Comparison of ENCODE assay signal across 16 mouse cellular contexts in the genomic region with DNA sequence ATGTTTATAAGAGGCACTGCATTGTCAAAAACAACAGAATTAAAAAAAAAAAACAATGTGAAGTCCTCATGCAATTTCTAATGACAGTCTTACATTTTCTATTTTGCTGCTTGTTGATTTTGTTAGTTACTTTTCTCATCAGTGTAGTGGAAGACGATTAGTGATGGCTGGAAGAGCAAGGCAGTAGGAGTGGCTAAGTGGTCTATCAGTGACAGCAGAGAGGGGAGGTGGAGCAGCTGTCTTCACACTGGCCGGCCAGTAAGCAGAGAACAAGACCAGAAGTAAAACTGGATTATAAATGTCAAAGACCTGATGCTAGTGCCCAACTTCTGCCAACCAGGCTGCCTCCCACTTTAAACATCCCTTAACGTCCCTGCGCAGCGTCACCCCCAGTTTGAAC.
"Had no signal": no experiment of that assay in that cellular context is flagged by ENCODE, and none has a peak within 500 bp of the region (broad histone marks: within the 10 kb centered on the region; RNA-seq: fewer than 3 reads in every experiment).

No protein-coding gene starts in this region.

- H3K4me2 ChIP-seq: liver, embryonic 13.5 days; lung, embryonic 15.5 days; midbrain, embryonic 11.5 days had no signal

- H3K4me3 ChIP-seq: left cerebral cortex, adult 2 months; liver, embryonic 13.5 days; lung, embryonic 15.5 days had no signal

- H3K9ac ChIP-seq: liver, embryonic 13.5 days; lung, embryonic 15.5 days had no signal

- H3K4me1 ChIP-seq: liver, embryonic 13.5 days; lung, embryonic 15.5 days had no signal

- H3K27me3 ChIP-seq: liver, embryonic 13.5 days; lung, embryonic 15.5 days had no signal

- H3K9me3 ChIP-seq: liver, embryonic 13.5 days; lung, embryonic 15.5 days had no signal

- H3K27ac ChIP-seq: left cerebral cortex, adult 2 months; liver, embryonic 13.5 days; lung, embryonic 15.5 days; stomach, postnatal 0 days had no signal

- H3K36me3 ChIP-seq: liver, embryonic 13.5 days; lung, embryonic 15.5 days had no signal

- DNase-seq: kidney, adult 18-20 months; kidney, adult 9 months; kidney, postnatal 36 days; layer of hippocampus, postnatal 36 days; liver, embryonic 13.5 days; lung, postnatal 36 days; midbrain, embryonic 14.5 days; right cerebral cortex, postnatal 25 days; thymus, adult 2 months; thymus, postnatal 14 days; thymus, postnatal 4 days had no signal

- ATAC-seq: intestine, embryonic 16.5 days had no signal
